Mouse (Mus musculus) embryonic facial prominence, embryonic 11.5 days (tissue): ENCODE measurements at regions not wholly inside any gene's neighbourhood (a gene's known extent, or its start where the extent isn't known, plus 50 kb on each side); places are given as distances from the start of the nearest gene placed in this dataset.

Experiments
- ATAC-seq: fragments of 200-750 bp; cut with Nextera tagmentation; replicated peaks from 2 replicates; pipeline ENCODE4 v1.8.0; 2017; ENCODE audit warnings: low read depth; ENCODE audit not compliant: insufficient number of reproducible peaks, low FRiP score, low TSS enrichment
- DNase-seq: peaks from one replicate; pipeline ENCODE4 v3.0.0-alpha.2; 2015; ENCODE audit warnings: low spot score
- H3K27ac ChIP-seq: fragments of 300-500 bp; sonication (generic); replicated peaks from 2 replicates; pipeline ENCODE4 v1.5.1; 2014; ENCODE audit warnings: mild to moderate bottlenecking, low read depth, low read length, control low read depth
- H3K27me3 ChIP-seq: fragments of 300-500 bp; sonication (generic); 2 replicates; pipeline ENCODE4 v1.6.1; 2014; ENCODE audit warnings: mild to moderate bottlenecking, low read length, moderate library complexity, mixed read lengths; ENCODE audit not compliant: control insufficient read depth, insufficient read depth
- H3K36me3 ChIP-seq: fragments of 300-500 bp; sonication (generic); replicated peaks from 2 replicates; pipeline ENCODE4 v1.6.1; 2014; ENCODE audit warnings: low read depth, mild to moderate bottlenecking, low read length, moderate library complexity, mixed read lengths; ENCODE audit not compliant: control insufficient read depth, insufficient read depth
- H3K4me1 ChIP-seq: fragments of 300-500 bp; sonication (generic); 2 replicates; pipeline ENCODE4 v1.6.1; 2014; ENCODE audit warnings: low read length, mixed read lengths; ENCODE audit not compliant: control insufficient read depth, insufficient read depth
- H3K4me2 ChIP-seq: fragments of 300-500 bp; sonication (generic); 2 replicates; pipeline ENCODE4 v1.6.1; 2014; ENCODE audit warnings: low read depth, mild to moderate bottlenecking, control low read depth, low read length, moderate library complexity
- H3K4me3 ChIP-seq: fragments of 300-500 bp; sonication (generic); 2 replicates; pipeline ENCODE4 v1.5.1; 2014; ENCODE audit warnings: low read depth, low read length, control low read depth
- H3K9ac ChIP-seq: fragments of 300-500 bp; sonication (generic); replicated peaks from 2 replicates; pipeline ENCODE4 v1.6.1; 2014; ENCODE audit warnings: mild to moderate bottlenecking, control low read depth, low read length
- H3K9me3 ChIP-seq: fragments of 300-500 bp; sonication (generic); replicated peaks from 2 replicates; pipeline ENCODE4 v1.6.1; 2016; ENCODE audit warnings: mild to moderate bottlenecking, low read length, inconsistent platforms, mixed read lengths; ENCODE audit not compliant: control insufficient read depth
- WGBS: fragments of 180-500 bp; shearing (Covaris S2); extraction: QIAGEN DNeasy Blood & Tissue Kit; methylation state at CpG from one replicate; pipeline ENCODE4 v1.1.7; 2014; 5-methylcytosine and 5-hydroxymethylcytosine counted together

DNA sequence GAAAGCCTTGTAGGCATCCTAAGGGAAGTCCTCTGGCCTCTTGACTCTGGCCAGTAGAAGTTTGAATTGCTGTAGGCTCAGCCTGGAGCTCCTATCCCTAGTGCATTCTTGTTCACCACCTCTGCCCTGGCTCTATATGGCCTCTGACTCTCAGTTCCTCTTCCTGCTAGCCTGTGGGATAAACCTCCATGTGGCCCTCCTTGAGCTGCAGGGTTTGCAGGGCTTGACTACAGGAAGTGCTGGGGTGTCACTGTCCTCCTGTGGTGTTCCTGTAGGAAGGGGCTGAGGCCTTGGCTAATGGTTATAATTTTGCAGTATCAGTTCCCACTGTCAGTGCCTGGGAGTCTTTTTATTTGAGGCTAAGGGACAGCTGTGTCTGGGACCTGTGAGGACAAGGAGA lies 215.0 kb downstream of the Gadd45g start:
- H3K36me3 ChIP-seq, result no peaks in the 10 kb centered on the region
- no peaks in the 10 kb centered on the region for H3K9me3 ChIP-seq
- no peak for ATAC-seq
- no peak overlapping the region for H3K9ac ChIP-seq
- H3K27ac ChIP-seq, result no peak overlapping the region
- no peak overlapping the region for H3K4me2 ChIP-seq
- no peaks in the 10 kb centered on the region for H3K4me1 ChIP-seq
- no peak overlapping the region for H3K4me3 ChIP-seq
- no peak for DNase-seq
- no peaks in the 10 kb centered on the region for H3K27me3 ChIP-seq

DNA sequence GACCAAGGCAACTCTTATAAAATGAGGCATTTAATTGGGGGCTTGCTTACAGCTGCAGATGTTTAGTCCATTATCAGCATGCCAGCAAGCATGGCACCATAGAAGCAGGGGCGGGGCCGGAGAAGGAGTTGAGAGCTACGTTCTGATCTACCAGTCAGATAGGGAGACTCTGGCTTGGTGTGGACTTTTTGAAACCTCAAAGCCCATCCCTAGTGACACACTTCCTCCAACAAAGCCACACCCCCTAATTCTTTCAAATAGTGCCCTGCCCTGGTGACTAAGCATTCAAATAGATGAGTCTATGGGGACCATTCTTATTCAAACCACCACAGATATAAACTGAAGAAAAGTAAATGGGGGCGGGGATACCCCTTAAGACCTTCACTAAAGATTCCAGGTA lies 215.4 kb downstream of the Gadd45g start:
- Histone ChIP-seq H3K36me3 (no peaks in the 10 kb centered on the region), H3K4me3 (no peak overlapping the region), H3K4me2 (no peak overlapping the region), H3K27me3 (no peaks in the 10 kb centered on the region), H3K9ac (no peak overlapping the region), H3K27ac (no peak overlapping the region), H3K4me1 (no peaks in the 10 kb centered on the region), H3K9me3 (no peaks in the 10 kb centered on the region)
- ATAC-seq (no peak), DNase-seq (no peak)
- 82% methylated on average over 4 of the region's 4 CpGs for WGBS

GRCm38 (mm10) chr13:52062576-52062975 lies 216.1 kb downstream of the Gadd45g start:
- 90% methylated on average over 1 of the region's 1 CpGs for WGBS
- no peak overlapping the region for H3K9ac ChIP-seq
- ATAC-seq (no peak), DNase-seq (no peak)
- no peaks in the 10 kb centered on the region for H3K9me3 ChIP-seq
- no peak overlapping the region for H3K4me3 ChIP-seq
- H3K27me3 ChIP-seq, result no peaks in the 10 kb centered on the region
- no peaks in the 10 kb centered on the region for H3K4me1 ChIP-seq
- no peak overlapping the region for H3K4me2 ChIP-seq
- H3K36me3 ChIP-seq, result no peaks in the 10 kb centered on the region
- H3K27ac ChIP-seq, result no peak overlapping the region

GRCm38 (mm10) chr13:52065274-52065673 lies 218.8 kb downstream of the Gadd45g start:
- Histone ChIP-seq H3K36me3 (no peaks in the 10 kb centered on the region), H3K27me3 (no peaks in the 10 kb centered on the region), H3K9ac (no peak overlapping the region), H3K9me3 (no peaks in the 10 kb centered on the region), H3K4me2 (no peak overlapping the region), H3K4me3 (no peak overlapping the region), H3K27ac (no peak overlapping the region), H3K4me1 (no peaks in the 10 kb centered on the region)
- ATAC-seq (no peak), DNase-seq (no peak)
- WGBS, result 85% methylated on average over 5 of the region's 5 CpGs

DNA sequence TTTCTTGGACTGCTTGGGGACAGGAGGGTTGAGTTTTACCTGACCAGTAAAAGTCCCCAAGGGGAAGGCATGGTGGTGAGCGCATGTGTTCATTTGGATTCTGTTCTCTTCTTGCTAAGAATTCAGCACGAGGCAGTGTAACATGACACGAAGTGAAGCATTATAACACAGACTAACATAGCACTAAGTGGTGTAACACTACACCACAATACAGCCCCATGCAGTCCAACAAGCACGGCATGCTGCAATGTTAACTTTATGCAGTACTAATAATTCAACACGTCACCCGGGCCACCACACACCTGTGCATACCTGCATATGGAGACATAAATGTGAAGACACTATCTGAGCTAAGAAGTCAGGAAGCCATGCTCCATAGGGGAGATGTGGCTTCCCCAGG lies 219.2 kb downstream of the Gadd45g start:
- H3K4me2 ChIP-seq, result no peak overlapping the region
- no peak overlapping the region for H3K27ac ChIP-seq
- no peaks in the 10 kb centered on the region for H3K27me3 ChIP-seq
- no peaks in the 10 kb centered on the region for H3K9me3 ChIP-seq
- H3K4me3 ChIP-seq, result no peak overlapping the region
- ATAC-seq (no peak; the same call in 1 of the 2 replicates), DNase-seq (no peak)
- H3K9ac ChIP-seq, result no peak overlapping the region
- H3K4me1 ChIP-seq, result no peaks in the 10 kb centered on the region
- 59% methylated on average over 6 of the region's 6 CpGs for whole genome bisulfite sequencing
- no peaks in the 10 kb centered on the region for H3K36me3 ChIP-seq

- no peak overlapping the region for H3K27ac ChIP-seq
- H3K36me3 ChIP-seq, result no peaks in the 10 kb centered on the region
- no peak overlapping the region for H3K9ac ChIP-seq
- ATAC-seq, result no peak
- DNase-seq, result no peak
- no peak overlapping the region for H3K4me2 ChIP-seq
- H3K4me3 ChIP-seq, result no peak overlapping the region
- WGBS, result 65% methylated on average over 4 of the region's 4 CpGs
- no peaks in the 10 kb centered on the region for H3K9me3 ChIP-seq
- no peaks in the 10 kb centered on the region for H3K27me3 ChIP-seq
- no peaks in the 10 kb centered on the region for H3K4me1 ChIP-seq
These were observed 220.6 kb downstream of the Gadd45g start for GRCm38 (mm10) chr13:52067048-52067447.

DNA sequence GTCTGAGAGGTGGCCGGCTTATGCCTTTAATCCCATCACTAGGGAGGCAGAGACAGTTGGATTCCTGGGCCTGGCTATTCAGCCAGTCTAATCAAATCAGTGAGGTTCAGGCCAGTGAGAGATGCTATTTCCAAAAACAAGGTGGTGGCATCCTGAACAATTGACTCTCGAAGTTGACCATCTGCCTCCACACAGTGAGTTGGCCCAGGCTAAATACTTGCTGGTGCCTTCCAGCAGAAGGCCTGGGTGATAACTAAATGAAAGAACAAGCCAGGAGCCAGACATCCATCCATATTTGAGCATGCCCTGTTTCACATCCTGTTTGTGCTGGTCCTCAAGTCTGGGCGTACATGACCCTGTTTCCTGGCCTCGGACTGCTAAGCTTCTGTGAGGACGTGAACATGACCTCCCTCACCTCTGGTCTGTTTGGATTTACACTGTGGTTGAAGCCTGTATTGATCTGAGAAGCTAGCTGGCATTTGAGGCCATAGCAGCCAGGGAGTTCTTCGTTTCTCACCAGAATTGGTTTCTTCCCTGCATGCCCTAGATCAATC lies 222.5 kb downstream of the Gadd45g start:
- DNase-seq (no peak), ATAC-seq (no peak)
- H3K27ac ChIP-seq, result no peak overlapping the region
- no peaks in the 10 kb centered on the region for H3K9me3 ChIP-seq
- H3K36me3 ChIP-seq, result no peaks in the 10 kb centered on the region
- no peak overlapping the region for H3K4me3 ChIP-seq
- 63% methylated on average over 6 of the region's 6 CpGs for WGBS
- H3K27me3 ChIP-seq, result no peaks in the 10 kb centered on the region
- H3K4me1 ChIP-seq, result no peaks in the 10 kb centered on the region
- no peak overlapping the region for H3K9ac ChIP-seq
- H3K4me2 ChIP-seq, result no peak overlapping the region

DNA sequence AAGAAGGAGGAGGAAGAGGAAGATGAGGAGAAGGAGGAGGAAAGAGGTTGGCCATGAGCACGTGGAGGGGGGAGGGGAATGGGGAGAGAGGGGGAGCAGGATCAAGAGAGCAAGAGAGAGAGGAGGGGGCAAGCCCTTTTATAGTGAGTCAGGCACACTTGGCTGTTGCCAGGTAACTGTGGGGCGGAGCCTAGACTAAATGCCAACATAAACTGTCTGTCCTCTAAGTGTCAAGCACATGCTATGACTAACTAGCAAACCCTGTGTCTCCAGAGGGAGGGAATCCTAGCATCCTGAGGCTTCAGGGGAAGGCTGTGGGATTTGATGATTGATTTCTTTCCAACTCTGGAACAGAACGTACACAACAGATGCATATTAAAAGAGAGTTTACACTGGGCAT lies 223.2 kb downstream of the Gadd45g start:
- DNase-seq, result no peak

More for the DNA sequence above, 223.2 kb downstream of the Gadd45g start:
- Histone ChIP-seq H3K36me3 (no peaks in the 10 kb centered on the region), H3K27ac (no peak overlapping the region), H3K4me2 (no peak overlapping the region), H3K4me3 (no peak overlapping the region), H3K4me1 (no peaks in the 10 kb centered on the region), H3K27me3 (no peaks in the 10 kb centered on the region), H3K9me3 (no peaks in the 10 kb centered on the region), H3K9ac (no peak overlapping the region)
- ATAC-seq, result no peak
- WGBS, result 71% methylated on average over 3 of the region's 3 CpGs
